Mouse (Mus musculus) heart, embryonic 16.5 days (tissue): Measurements from ENCODE around the gene Crb3. TPM values are rescaled to one million over a fixed set of nuclear protein-coding genes. Genes with fewer than 3 reads are reported as not detected.

Experiments
- ATAC-seq: fragments of 200-750 bp; cut with Nextera tagmentation; replicated peaks from 2 replicates; pipeline ENCODE4 v1.8.0; 2017; ENCODE audit warnings: moderate number of reproducible peaks; ENCODE audit not compliant: insufficient read depth, low FRiP score; ENCODE audit errors: extremely low read depth
- H3K27ac ChIP-seq: fragments of 300-500 bp; sonication (generic); 2 replicates; pipeline ENCODE4 v1.5.1; 2014; ENCODE audit warnings: mild to moderate bottlenecking, low read length, control low read depth, moderate library complexity
- H3K27me3 ChIP-seq: fragments of 300-500 bp; sonication (generic); 2 replicates; pipeline ENCODE4 v1.6.1; 2014; ENCODE audit warnings: low read length, mixed read lengths; ENCODE audit not compliant: control insufficient read depth, insufficient read depth
- H3K36me3 ChIP-seq: fragments of 300-500 bp; sonication (generic); 2 replicates; pipeline ENCODE4 v1.6.1; 2014; ENCODE audit not compliant: control insufficient read depth, insufficient read depth
- H3K4me1 ChIP-seq: fragments of 300-500 bp; sonication (generic); 2 replicates; pipeline ENCODE4 v1.6.1; 2014; ENCODE audit warnings: low read length, mixed read lengths; ENCODE audit not compliant: control insufficient read depth, insufficient read depth
- H3K4me2 ChIP-seq: fragments of 300-500 bp; sonication (generic); 2 replicates; pipeline ENCODE4 v1.6.1; 2014; ENCODE audit warnings: low read depth, mild to moderate bottlenecking, control low read depth, low read length
- H3K4me3 ChIP-seq: fragments of 300-500 bp; sonication (generic); 2 replicates; pipeline ENCODE4 v1.5.1; 2014; ENCODE audit warnings: mild to moderate bottlenecking, control low read depth, low read length
- H3K9ac ChIP-seq: fragments of 300-500 bp; sonication (generic); 2 replicates; pipeline ENCODE4 v1.6.1; 2014; ENCODE audit warnings: low read length, control low read depth
- H3K9me3 ChIP-seq: fragments of 300-500 bp; sonication (generic); replicated peaks from 2 replicates; pipeline ENCODE4 v1.6.1; 2016; ENCODE audit warnings: low read length; ENCODE audit not compliant: control insufficient read depth
- WGBS: fragments of 180-500 bp; shearing (Covaris S2); extraction: QIAGEN DNeasy Blood & Tissue Kit; methylation state at CpG from one replicate; pipeline ENCODE4 v1.1.7; 2014; 5-methylcytosine and 5-hydroxymethylcytosine counted together
- polyA plus RNA-seq: library from polyadenylated mRNA; unstranded; fragments of >200 nt; fragmentation: Nextera tagmentation; extraction: Ambion mirVana; gene quantifications from 2 replicates; pipeline ENCODE4 v1.2.1, GENCODE M21; 2015

Crb3 gene
- 1.1 and 4.8 TPM in 2 replicates for polyA plus RNA-seq

GRCm38 (mm10) chr17:57058891-57059485 lies at the start of gene Crb3:
Gene Crb3 (plus strand): TSS chr17:57059105.
- peak within 1 kb of the TSS; percentile 79 for H3K4me2 ChIP-seq
- H3K9ac ChIP-seq, result peak within 1 kb of the TSS; percentile 93
- ATAC-seq, result peak; percentile 8; the same call in 1 of the 2 replicates
- peaks cover 17% of the 10 kb centered on the region for H3K4me1 ChIP-seq
- H3K27ac ChIP-seq, result peak within 1 kb of the TSS; percentile 87
- H3K27me3 ChIP-seq, result peaks cover 22% of the 10 kb centered on the region
- no peaks in the 10 kb centered on the region for H3K9me3 ChIP-seq
- under 1% methylated on average over 18 of the region's 22 CpGs for WGBS
- H3K4me3 ChIP-seq, result peak within 1 kb of the TSS; percentile 89
- H3K36me3 ChIP-seq, result 0 out of 2 replicates have a peak, but pooled peaks cover 4% of the 10 kb centered on the region

- Histone ChIP-seq H3K4me1 (peaks cover 13% of the 10 kb centered on the region), H3K27ac (peak overlapping the region; percentile 73), H3K9ac (peak overlapping the region; percentile 88), H3K27me3 (no peaks in the 10 kb centered on the region), H3K4me3 (peak overlapping the region; percentile 88), H3K36me3 (peaks cover 17% of the 10 kb centered on the region), H3K9me3 (no peaks in the 10 kb centered on the region), H3K4me2 (peak overlapping the region; percentile 96)
- ATAC-seq, result peak; percentile 20
- WGBS, result 0% methylated on average over 19 of the region's 19 CpGs
These were observed 48.0 kb upstream of the Crb3 start for GRCm38 (mm10) chr17:57010911-57011235.

- H3K9ac ChIP-seq, result peak within 1 kb of the TSS; percentile 88
- peak; percentile 92 for ATAC-seq
- H3K9me3 ChIP-seq, result no peaks in the 10 kb centered on the region
- peaks cover 13% of the 10 kb centered on the region for H3K4me1 ChIP-seq
- peak within 1 kb of the TSS; percentile 96 for H3K4me2 ChIP-seq
- H3K27ac ChIP-seq, result peak within 1 kb of the TSS; percentile 74
- H3K27me3 ChIP-seq, result no peaks in the 10 kb centered on the region
- peaks cover 13% of the 10 kb centered on the region for H3K36me3 ChIP-seq
- peak within 1 kb of the TSS; percentile 88 for H3K4me3 ChIP-seq
- WGBS, result under 1% methylated on average over 51 of the region's 51 CpGs
These were observed 47.4 kb upstream of the Crb3 start, which contains the start of the genes Gtf2f1 and Gm17949 for GRCm38 (mm10) chr17:57011236-57012141. Gene Gtf2f1 (minus strand): TSS chr17:57011288. Gene Gm17949 (plus strand): TSS chr17:57011469.

- Histone ChIP-seq H3K9me3 (no peaks in the 10 kb centered on the region), H3K27ac (peak overlapping the region; percentile 74), H3K36me3 (0 out of 2 replicates have a peak, but pooled peaks cover 4% of the 10 kb centered on the region), H3K4me3 (peak overlapping the region; percentile 88), H3K4me1 (peaks cover 13% of the 10 kb centered on the region), H3K27me3 (no peaks in the 10 kb centered on the region), H3K9ac (peak overlapping the region; percentile 82), H3K4me2 (peak overlapping the region; percentile 88)
- no peak for ATAC-seq
- 71% methylated on average over 13 of the region's 13 CpGs for WGBS
These were observed 46.6 kb upstream of the Crb3 start for GRCm38 (mm10) chr17:57012245-57012795.

- no peak overlapping the region for H3K4me2 ChIP-seq
- no peaks in the 10 kb centered on the region for H3K4me1 ChIP-seq
- ATAC-seq, result no peak
- H3K9ac ChIP-seq, result no peak overlapping the region
- H3K9me3 ChIP-seq, result no peaks in the 10 kb centered on the region
- H3K36me3 ChIP-seq, result peaks cover 42% of the 10 kb centered on the region
- H3K4me3 ChIP-seq, result no peak overlapping the region
- no peaks in the 10 kb centered on the region for H3K27me3 ChIP-seq
- WGBS, result 74% methylated on average over 2 of the region's 2 CpGs
- no peak overlapping the region for H3K27ac ChIP-seq
These were observed 39.2 kb upstream of the Crb3 start for GRCm38 (mm10) chr17:57019693-57020092.

- no peak for ATAC-seq
- WGBS, result 78% methylated on average over 5 of the region's 5 CpGs
- H3K36me3 ChIP-seq, result peaks cover 54% of the 10 kb centered on the region
These were observed 37.9 kb upstream of the Crb3 start for GRCm38 (mm10) chr17:57020960-57021359.

GRCm38 (mm10) chr17:57027471-57027870 lies 31.4 kb upstream of the Crb3 start:
- Histone ChIP-seq H3K4me3 (no peak overlapping the region), H3K9me3 (no peaks in the 10 kb centered on the region), H3K4me1 (peaks cover 14% of the 10 kb centered on the region), H3K4me2 (no peak overlapping the region), H3K27ac (no peak overlapping the region), H3K9ac (no peak overlapping the region), H3K27me3 (no peaks in the 10 kb centered on the region), H3K36me3 (peaks cover 50% of the 10 kb centered on the region)
- WGBS, result 83% methylated on average over 4 of the region's 4 CpGs
- ATAC-seq, result no peak

More at GRCm38 (mm10) chr17:57020960-57021359, 37.9 kb upstream of the Crb3 start:
- no peak overlapping the region for H3K4me2 ChIP-seq
- H3K4me1 ChIP-seq, result no peaks in the 10 kb centered on the region
- H3K9me3 ChIP-seq, result no peaks in the 10 kb centered on the region
- H3K4me3 ChIP-seq, result no peak overlapping the region
- no peaks in the 10 kb centered on the region for H3K27me3 ChIP-seq
- no peak overlapping the region for H3K9ac ChIP-seq
- H3K27ac ChIP-seq, result no peak overlapping the region

- WGBS, result 23% methylated on average over 8 of the region's 8 CpGs
- Histone ChIP-seq H3K27me3 (no peaks in the 10 kb centered on the region), H3K27ac (peak overlapping the region; percentile 4; the same call in 1 of the 2 replicates), H3K9me3 (no peaks in the 10 kb centered on the region), H3K36me3 (peaks cover 29% of the 10 kb centered on the region), H3K4me2 (peak overlapping the region; percentile 97), H3K4me1 (peaks cover 14% of the 10 kb centered on the region), H3K4me3 (peak overlapping the region; percentile 91), H3K9ac (peak overlapping the region; percentile 97)
- no peak for ATAC-seq
These were observed 29.2 kb upstream of the Crb3 start for GRCm38 (mm10) chr17:57029691-57030090.
